Mouse (Mus musculus): Measurements from ENCODE around the gene Olfr402. TPM values are rescaled to one million over a fixed set of nuclear protein-coding genes. Genes with fewer than 3 reads are reported as not detected.
"Not testable (repeated sequence)": the region's sequence is repeated elsewhere in the genome, so short reads cannot be mapped to it uniquely, and the experiment has no call there.

Olfr402 gene
- polyA plus RNA-seq (2015; fragmentation: Nextera tagmentation; extraction: Ambion mirVana) = not detected in 2 replicates

GRCm38 (mm10) chr11:74153229-74153628 is at the start of gene Olfr402:
TSS of gene Olfr402 (plus strand) at chr11:74153529.
- WGBS = 64% methylated on average over 3 of the region's 3 CpGs
- ATAC-seq = no peak
- H3K4me3 ChIP-seq (replicated peaks; ENCODE audit: low read length) = no peak within 1 kb of the TSS
- H3K36me3 ChIP-seq (ENCODE audit: control insufficient read depth, insufficient read depth) = no peaks in the 10 kb centered on the region
- no peaks in the 10 kb centered on the region for H3K4me1 ChIP-seq (replicated peaks; ENCODE audit: control insufficient read depth, insufficient read depth, low read length)
- no peak within 1 kb of the TSS for H3K27ac ChIP-seq (ENCODE audit: low read length)
- no peaks in the 10 kb centered on the region for H3K27me3 ChIP-seq (replicated peaks; ENCODE audit: control insufficient read depth, insufficient read depth, low read length)
- no peak within 1 kb of the TSS for H3K9ac ChIP-seq (replicated peaks; ENCODE audit: low read depth, low read length)
- peaks cover 10% of the 10 kb centered on the region for H3K9me3 ChIP-seq (ENCODE audit: control insufficient read depth, low read length)
- H3K4me2 ChIP-seq (ENCODE audit: low read length) = no peak within 1 kb of the TSS

- H3K4me3 ChIP-seq (replicated peaks; ENCODE audit: low read length) = no peak overlapping the region
Observed at GRCm38 (mm10) chr11:74105066-74105465, 48.3 kb upstream of the Olfr402 start.

GRCm38 (mm10) chr11:74113412-74113811 is 39.9 kb upstream of the Olfr402 start, which contains the start of gene Olfr401:
TSS of gene Olfr401 (plus strand) at chr11:74113712.
- Histone ChIP-seq H3K36me3 (ENCODE audit: control insufficient read depth, insufficient read depth) (no peaks in the 10 kb centered on the region), H3K4me3 (replicated peaks; ENCODE audit: low read length) (no peak within 1 kb of the TSS), H3K4me1 (replicated peaks; ENCODE audit: control insufficient read depth, insufficient read depth, low read length) (no peaks in the 10 kb centered on the region), H3K27ac (ENCODE audit: low read length) (no peak within 1 kb of the TSS), H3K4me2 (ENCODE audit: low read length) (no peak within 1 kb of the TSS), H3K9ac (replicated peaks; ENCODE audit: low read depth, low read length) (no peak within 1 kb of the TSS), H3K9me3 (ENCODE audit: control insufficient read depth, low read length) (peaks cover 7% of the 10 kb centered on the region), H3K27me3 (replicated peaks; ENCODE audit: control insufficient read depth, insufficient read depth, low read length) (no peaks in the 10 kb centered on the region)
- no peak for ATAC-seq

More at GRCm38 (mm10) chr11:74105066-74105465, 48.3 kb upstream of the Olfr402 start:
- Histone ChIP-seq H3K4me1 (replicated peaks; ENCODE audit: control insufficient read depth, insufficient read depth, low read length) (no peaks in the 10 kb centered on the region), H3K27ac (ENCODE audit: low read length) (no peak overlapping the region), H3K9ac (replicated peaks; ENCODE audit: low read depth, low read length) (no peak overlapping the region), H3K27me3 (replicated peaks; ENCODE audit: control insufficient read depth, insufficient read depth, low read length) (no peaks in the 10 kb centered on the region), H3K4me2 (ENCODE audit: low read length) (no peak overlapping the region), H3K9me3 (ENCODE audit: control insufficient read depth, low read length) (peaks cover 7% of the 10 kb centered on the region), H3K36me3 (ENCODE audit: control insufficient read depth, insufficient read depth) (no peaks in the 10 kb centered on the region)
- WGBS = 48% methylated on average over 5 of the region's 5 CpGs
- ATAC-seq = no peak

GRCm38 (mm10) chr11:74140001-74140400 is 13.3 kb upstream of the Olfr402 start:
- H3K9me3 ChIP-seq (ENCODE audit: control insufficient read depth, low read length) = peaks cover 22% of the 10 kb centered on the region
- H3K9ac ChIP-seq (replicated peaks; ENCODE audit: low read depth, low read length) = not testable (repeated sequence)

GRCm38 (mm10) chr11:74145866-74146265 is 7.5 kb upstream of the Olfr402 start:
- Histone ChIP-seq H3K9me3 (ENCODE audit: control insufficient read depth, low read length) (peaks cover 12% of the 10 kb centered on the region), H3K4me1 (replicated peaks; ENCODE audit: control insufficient read depth, insufficient read depth, low read length) (no peaks in the 10 kb centered on the region), H3K4me3 (replicated peaks; ENCODE audit: low read length) (no peak overlapping the region), H3K9ac (replicated peaks; ENCODE audit: low read depth, low read length) (no peak overlapping the region), H3K36me3 (ENCODE audit: control insufficient read depth, insufficient read depth) (no peaks in the 10 kb centered on the region), H3K4me2 (ENCODE audit: low read length) (no peak overlapping the region), H3K27me3 (replicated peaks; ENCODE audit: control insufficient read depth, insufficient read depth, low read length) (no peaks in the 10 kb centered on the region), H3K27ac (ENCODE audit: low read length) (no peak overlapping the region)
- ATAC-seq = no peak

More at GRCm38 (mm10) chr11:74140001-74140400, 13.3 kb upstream of the Olfr402 start:
- not testable (repeated sequence) for H3K4me1 ChIP-seq (replicated peaks; ENCODE audit: control insufficient read depth, insufficient read depth, low read length); ATAC-seq; H3K27me3 ChIP-seq (replicated peaks; ENCODE audit: control insufficient read depth, insufficient read depth, low read length); H3K4me3 ChIP-seq (replicated peaks; ENCODE audit: low read length); H3K36me3 ChIP-seq (ENCODE audit: control insufficient read depth, insufficient read depth); H3K27ac ChIP-seq (ENCODE audit: low read length); H3K4me2 ChIP-seq (ENCODE audit: low read length)
- WGBS = 29% methylated on average over 1 of the region's 1 CpGs

- ATAC-seq = no peak
- Histone ChIP-seq H3K4me3 (replicated peaks; ENCODE audit: low read length) (no peak overlapping the region), H3K4me2 (ENCODE audit: low read length) (no peak overlapping the region), H3K27ac (ENCODE audit: low read length) (no peak overlapping the region), H3K27me3 (replicated peaks; ENCODE audit: control insufficient read depth, insufficient read depth, low read length) (no peaks in the 10 kb centered on the region), H3K9ac (replicated peaks; ENCODE audit: low read depth, low read length) (no peak overlapping the region), H3K4me1 (replicated peaks; ENCODE audit: control insufficient read depth, insufficient read depth, low read length) (no peaks in the 10 kb centered on the region), H3K36me3 (ENCODE audit: control insufficient read depth, insufficient read depth) (no peaks in the 10 kb centered on the region), H3K9me3 (ENCODE audit: control insufficient read depth, low read length) (0 out of 2 replicates have a peak, but pooled peaks cover 1% of the 10 kb centered on the region)
Observed at GRCm38 (mm10) chr11:74168771-74169170, 15.4 kb downstream of the Olfr402 start.

GRCm38 (mm10) chr11:74183168-74183567 is 29.8 kb downstream of the Olfr402 start:
- no peak overlapping the region for H3K9ac ChIP-seq (replicated peaks; ENCODE audit: low read depth, low read length)
- H3K27ac ChIP-seq (ENCODE audit: low read length) = no peak overlapping the region
- H3K27me3 ChIP-seq (replicated peaks; ENCODE audit: control insufficient read depth, insufficient read depth, low read length) = no peaks in the 10 kb centered on the region
- WGBS = 90% methylated on average over 4 of the region's 4 CpGs
- H3K36me3 ChIP-seq (ENCODE audit: control insufficient read depth, insufficient read depth) = no peaks in the 10 kb centered on the region
- no peak overlapping the region for H3K4me2 ChIP-seq (ENCODE audit: low read length)
- H3K4me3 ChIP-seq (replicated peaks; ENCODE audit: low read length) = no peak overlapping the region
- H3K9me3 ChIP-seq (ENCODE audit: control insufficient read depth, low read length) = peaks cover 7% of the 10 kb centered on the region; the same call in 1 of the 2 replicates
- ATAC-seq = no peak
- no peaks in the 10 kb centered on the region for H3K4me1 ChIP-seq (replicated peaks; ENCODE audit: control insufficient read depth, insufficient read depth, low read length)

- Histone ChIP-seq H3K4me3 (replicated peaks; ENCODE audit: low read length) (no peak overlapping the region), H3K27me3 (replicated peaks; ENCODE audit: control insufficient read depth, insufficient read depth, low read length) (no peaks in the 10 kb centered on the region), H3K4me1 (replicated peaks; ENCODE audit: control insufficient read depth, insufficient read depth, low read length) (no peaks in the 10 kb centered on the region), H3K36me3 (ENCODE audit: control insufficient read depth, insufficient read depth) (no peaks in the 10 kb centered on the region), H3K27ac (ENCODE audit: low read length) (no peak overlapping the region), H3K9me3 (ENCODE audit: control insufficient read depth, low read length) (peaks cover 7% of the 10 kb centered on the region; the same call in 1 of the 2 replicates), H3K9ac (replicated peaks; ENCODE audit: low read depth, low read length) (no peak overlapping the region), H3K4me2 (ENCODE audit: low read length) (no peak overlapping the region)
- no peak for ATAC-seq
- WGBS = 85% methylated on average over 4 of the region's 4 CpGs
Observed at GRCm38 (mm10) chr11:74183745-74184144, 30.4 kb downstream of the Olfr402 start.

GRCm38 (mm10) chr11:74185949-74186348 is 32.6 kb downstream of the Olfr402 start, which contains the start of gene Olfr403:
TSS of gene Olfr403 (plus strand) at chr11:74186249.
- Histone ChIP-seq H3K4me3 (replicated peaks; ENCODE audit: low read length) (no peak within 1 kb of the TSS), H3K27me3 (replicated peaks; ENCODE audit: control insufficient read depth, insufficient read depth, low read length) (no peaks in the 10 kb centered on the region), H3K27ac (ENCODE audit: low read length) (no peak within 1 kb of the TSS), H3K9me3 (ENCODE audit: control insufficient read depth, low read length) (peaks cover 7% of the 10 kb centered on the region; the same call in 1 of the 2 replicates), H3K4me1 (replicated peaks; ENCODE audit: control insufficient read depth, insufficient read depth, low read length) (no peaks in the 10 kb centered on the region), H3K4me2 (ENCODE audit: low read length) (no peak within 1 kb of the TSS), H3K9ac (replicated peaks; ENCODE audit: low read depth, low read length) (no peak within 1 kb of the TSS), H3K36me3 (ENCODE audit: control insufficient read depth, insufficient read depth) (no peaks in the 10 kb centered on the region)
- no peak for ATAC-seq
